Comparison of ENCODE assay signal across 9 mouse cellular contexts in the genomic region with DNA sequence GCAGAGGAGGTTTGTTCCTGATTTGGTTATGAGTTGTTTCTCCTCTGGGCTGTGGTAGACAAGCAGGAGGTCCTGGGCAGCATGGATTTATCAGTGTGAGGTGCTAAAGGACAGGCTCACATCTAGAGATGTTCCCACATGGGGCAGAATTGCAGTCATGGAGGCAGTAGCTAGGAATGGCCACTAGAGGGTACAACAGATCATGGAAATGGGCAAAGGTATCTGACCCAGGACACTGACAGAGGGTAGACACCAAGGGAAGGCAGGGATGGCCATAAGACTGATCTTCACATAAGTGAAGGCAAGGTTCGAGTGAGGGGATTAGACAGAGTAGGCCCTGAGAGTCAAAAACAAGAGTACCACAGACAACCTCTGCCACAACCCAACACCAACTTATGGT. TPM values are rescaled to one million over a fixed set of nuclear protein-coding genes. Genes with fewer than 3 reads are reported as not detected.
A peak's percentile ranks its signal among the peaks of the same experiment; 100 is the strongest.
DNase-seq lines count a peak whose midpoint lies in the region; ATAC-seq and TF ChIP-seq lines count a peak whose summit lies in the region.
"Had no signal": no experiment of that assay in that cellular context is flagged by ENCODE, and none has a peak within 500 bp of the region (broad histone marks: within the 10 kb centered on the region; RNA-seq: fewer than 3 reads in every experiment).

No protein-coding gene starts in this region.

- no peak overlapping the region for H3K4me2 ChIP-seq in hindbrain, embryonic 13.5 days
- H3K4me2 ChIP-seq in stomach, embryonic 16.5 days (ENCODE audit: low read depth, low read length) = no peak overlapping the region

- H3K36me3 ChIP-seq in hindbrain, embryonic 10.5 days = peaks cover 34% of the 10 kb centered on the region
- H3K36me3 ChIP-seq in hindbrain, embryonic 13.5 days = peaks cover 29% of the 10 kb centered on the region
- H3K36me3 ChIP-seq in stomach, embryonic 16.5 days (ENCODE audit: control insufficient read depth, insufficient read depth, low read length) = peaks cover 4% of the 10 kb centered on the region; the same call in 1 of the 2 replicates

- no peak overlapping the region for H3K27ac ChIP-seq in hindbrain, embryonic 10.5 days
- H3K27ac ChIP-seq in hindbrain, embryonic 13.5 days = no peak overlapping the region
- H3K27ac ChIP-seq in cortical plate, adult 2 months (ENCODE audit: insufficient read depth, low read length) = no peak overlapping the region
- no peak overlapping the region for H3K27ac ChIP-seq in layer of hippocampus, adult 2 months
- no peak overlapping the region for H3K27ac ChIP-seq in stomach, embryonic 16.5 days (ENCODE audit: low read length)

- TF ChIP-seq CTCF in cortical plate, adult 2 months (IDR thresholded peaks at IDR 0.05; ENCODE audit: extremely low read depth, insufficient read depth, low read length) = peak; percentile 92
- peak; percentile 90 for TF ChIP-seq CTCF in layer of hippocampus, adult 2 months (conservative IDR thresholded peaks at IDR 0.05)

- no peaks in the 10 kb centered on the region for H3K4me1 ChIP-seq in hindbrain, embryonic 10.5 days (replicated peaks)
- H3K4me1 ChIP-seq in hindbrain, embryonic 13.5 days (replicated peaks) = 0 out of 2 replicates have a peak, but pooled peaks cover under 1% of the 10 kb centered on the region
- no peaks in the 10 kb centered on the region for H3K4me1 ChIP-seq in cortical plate, adult 2 months (ENCODE audit: control insufficient read depth, insufficient read depth, low read length)
- H3K4me1 ChIP-seq in stomach, embryonic 16.5 days (ENCODE audit: control insufficient read depth, insufficient read depth, low read length) = no peaks in the 10 kb centered on the region

- no peak for ATAC-seq in hindbrain, embryonic 13.5 days (ENCODE audit: low FRiP score)
- 0 out of 2 replicates have a peak, but pooled peaks have one; percentile 25 for ATAC-seq in stomach, embryonic 16.5 days (ENCODE audit: insufficient read depth, low FRiP score)

- no peak overlapping the region for H3K9ac ChIP-seq in hindbrain, embryonic 13.5 days
- H3K9ac ChIP-seq in stomach, embryonic 16.5 days (ENCODE audit: low read length) = no peak overlapping the region

- no peaks in the 10 kb centered on the region for H3K9me3 ChIP-seq in hindbrain, embryonic 10.5 days
- H3K9me3 ChIP-seq in hindbrain, embryonic 13.5 days = no peaks in the 10 kb centered on the region
- no peaks in the 10 kb centered on the region for H3K9me3 ChIP-seq in stomach, embryonic 16.5 days (replicated peaks; ENCODE audit: control insufficient read depth, low read length)
- H3K9me3 ChIP-seq: megakaryocyte, embryonic 14.5 days had no signal

- no peak for TF ChIP-seq POLR2A in cortical plate, adult 2 months (IDR thresholded peaks at IDR 0.05; ENCODE audit: extremely low read depth, insufficient read depth, low read length)

- 59% methylated on average over 1 of the region's 1 CpGs for WGBS in hindbrain, embryonic 10.5 days
- WGBS in hindbrain, embryonic 13.5 days = 75% methylated on average over 1 of the region's 1 CpGs
- 40% methylated on average over 1 of the region's 1 CpGs for WGBS in stomach, embryonic 16.5 days

- H3K4me3 ChIP-seq in hindbrain, embryonic 10.5 days = no peak overlapping the region
- no peak overlapping the region for H3K4me3 ChIP-seq in hindbrain, embryonic 13.5 days
- no peak overlapping the region for H3K4me3 ChIP-seq in cortical plate, adult 2 months (ENCODE audit: insufficient read depth, low read length)
- H3K4me3 ChIP-seq in layer of hippocampus, adult 2 months = no peak overlapping the region
- H3K4me3 ChIP-seq in stomach, embryonic 16.5 days (replicated peaks; ENCODE audit: low read length) = no peak overlapping the region
- H3K4me3 ChIP-seq: megakaryocyte, embryonic 14.5 days had no signal

- no peaks in the 10 kb centered on the region for H3K27me3 ChIP-seq in hindbrain, embryonic 10.5 days (ENCODE audit: insufficient read depth, poor library complexity, severe bottlenecking)
- no peaks in the 10 kb centered on the region for H3K27me3 ChIP-seq in hindbrain, embryonic 13.5 days
- H3K27me3 ChIP-seq in stomach, embryonic 16.5 days (ENCODE audit: control insufficient read depth, insufficient read depth, low read length) = no peaks in the 10 kb centered on the region
- H3K27me3 ChIP-seq: megakaryocyte, embryonic 14.5 days had no signal

- peak; percentile 41 for DNase-seq in hindbrain, embryonic 10.5 days (ENCODE audit: low spot score)
- peak; percentile 73 for DNase-seq in adipocyte (ENCODE audit: low spot score)
- DNase-seq in heart, postnatal 4 days = peak; percentile 69
- DNase-seq in layer of hippocampus, adult 2 months (ENCODE audit: low spot score in 2 of 2) = peak; percentile 25 to 58
- peak; percentile 52 for DNase-seq in lung, postnatal 25 days (ENCODE audit: low spot score)

RNA-seq across cellular contexts. Expression of a gene that starts 7.1 kb away (rescaled TPM):
- 397 and 447 TPM in 2 replicates for polyA plus RNA-seq in hindbrain, embryonic 10.5 days (2016; fragmentation: Nextera tagmentation; extraction: Ambion mirVana)
- polyA plus RNA-seq in hindbrain, embryonic 13.5 days (2015; fragmentation: Nextera tagmentation; extraction: Ambion mirVana) = 461 and 472 TPM in 2 replicates
- 323 and 367 TPM in 2 replicates for polyA plus RNA-seq in cortical plate, adult 2 months (2012; rRNA removed)
- 100 to 1,000 TPM; 674 to 726 TPM for total RNA-seq in heart, postnatal 4 days (2021)
- total RNA-seq in layer of hippocampus, adult 2 months (2021) = 100 to 1,000 TPM; 256 to 259 TPM
- polyA plus RNA-seq in stomach, embryonic 16.5 days (2015; fragmentation: Nextera tagmentation; extraction: Ambion mirVana) = 366 and 477 TPM in 2 replicates

RNA-seq across cellular contexts. Expression of a gene that starts 21.5 kb away (rescaled TPM):
- polyA plus RNA-seq in hindbrain, embryonic 10.5 days (2016; fragmentation: Nextera tagmentation; extraction: Ambion mirVana) = 0.10 and 0.13 TPM in 2 replicates
- 0.17 and 0.19 TPM in 2 replicates for polyA plus RNA-seq in hindbrain, embryonic 13.5 days (2015; fragmentation: Nextera tagmentation; extraction: Ambion mirVana)
- 1.1 TPM in 2 replicates for polyA plus RNA-seq in cortical plate, adult 2 months (2012; rRNA removed)
- total RNA-seq in heart, postnatal 4 days (2021) = under 1 TPM; 0.64 to 0.70 TPM
- under 1 TPM; 0.69 to 0.90 TPM for total RNA-seq in layer of hippocampus, adult 2 months (2021)
- polyA plus RNA-seq in stomach, embryonic 16.5 days (2015; fragmentation: Nextera tagmentation; extraction: Ambion mirVana) = 0.67 and 0.69 TPM in 2 replicates

RNA-seq across cellular contexts. Expression of a gene that starts 33.8 kb away (rescaled TPM):
- polyA plus RNA-seq in hindbrain, embryonic 10.5 days (2016; fragmentation: Nextera tagmentation; extraction: Ambion mirVana) = 24.3 and 27.5 TPM in 2 replicates
- polyA plus RNA-seq in hindbrain, embryonic 13.5 days (2015; fragmentation: Nextera tagmentation; extraction: Ambion mirVana) = 26.6 and 27.8 TPM in 2 replicates
- 17.1 and 18.0 TPM in 2 replicates for polyA plus RNA-seq in cortical plate, adult 2 months (2012; rRNA removed)
- 10 to 100 TPM; 61.1 to 64.9 TPM for total RNA-seq in heart, postnatal 4 days (2021)
- 10 to 100 TPM; 43.5 to 47.1 TPM for total RNA-seq in layer of hippocampus, adult 2 months (2021)
- 16.2 and 19.1 TPM in 2 replicates for polyA plus RNA-seq in stomach, embryonic 16.5 days (2015; fragmentation: Nextera tagmentation; extraction: Ambion mirVana)

RNA-seq across cellular contexts. Expression of a gene that starts 39.0 kb away (rescaled TPM):
- polyA plus RNA-seq in hindbrain, embryonic 10.5 days (2016; fragmentation: Nextera tagmentation; extraction: Ambion mirVana) = 0.25 and 0.44 TPM in 2 replicates
- 0.16 and 0.22 TPM in 2 replicates for polyA plus RNA-seq in hindbrain, embryonic 13.5 days (2015; fragmentation: Nextera tagmentation; extraction: Ambion mirVana)
- polyA plus RNA-seq in cortical plate, adult 2 months (2012; rRNA removed) = 0.25 and 0.26 TPM in 2 replicates
- not detected for total RNA-seq in heart, postnatal 4 days (2021)
- under 1 TPM; 0.12 to 0.28 TPM for total RNA-seq in layer of hippocampus, adult 2 months (2021)
- 0.34 and 0.59 TPM in 2 replicates for polyA plus RNA-seq in stomach, embryonic 16.5 days (2015; fragmentation: Nextera tagmentation; extraction: Ambion mirVana)

RNA-seq across cellular contexts. Expression of a gene that starts 59.5 kb away (rescaled TPM):
- polyA plus RNA-seq in hindbrain, embryonic 10.5 days (2016; fragmentation: Nextera tagmentation; extraction: Ambion mirVana) = not detected in 2 replicates
- polyA plus RNA-seq in hindbrain, embryonic 13.5 days (2015; fragmentation: Nextera tagmentation; extraction: Ambion mirVana) = 0.78 and 1.4 TPM in 2 replicates
- polyA plus RNA-seq in cortical plate, adult 2 months (2012; rRNA removed) = 57.7 and 58.3 TPM in 2 replicates
- total RNA-seq in heart, postnatal 4 days (2021) = under 1 TPM in 1 of 2 experiments, not detected in 1; 0.32 TPM
- total RNA-seq in layer of hippocampus, adult 2 months (2021) = 10 to 100 TPM; 55.6 to 57.4 TPM
- polyA plus RNA-seq in stomach, embryonic 16.5 days (2015; fragmentation: Nextera tagmentation; extraction: Ambion mirVana) = 0.12 TPM in 1 of 2 replicates, not detected in the other
